Mouse (Mus musculus) limb, embryonic 12.5 days (tissue): ENCODE results near the gene Zdhhc21. TPM values are rescaled to one million over a fixed set of nuclear protein-coding genes. Genes with fewer than 3 reads are reported as not detected.
A peak's percentile ranks its signal among the peaks of the same experiment; 100 is the strongest.

Experiments used
- ATAC-seq: fragments of 200-750 bp; cut with Nextera tagmentation; 2 replicates; pipeline ENCODE4 v1.8.0; 2017; ENCODE audit warnings: low read depth, moderate TSS enrichment; ENCODE audit not compliant: insufficient number of reproducible peaks, insufficient read depth, low FRiP score, low TSS enrichment
- H3K27ac ChIP-seq: fragments of 300-500 bp; sonication (generic); 2 replicates; pipeline ENCODE4 v1.5.1; 2016; ENCODE audit warnings: mild to moderate bottlenecking, moderate library complexity
- H3K27me3 ChIP-seq: fragments of 300-500 bp; sonication (generic); 2 replicates; pipeline ENCODE4 v1.6.1; 2016; ENCODE audit warnings: mild to moderate bottlenecking, moderate library complexity
- H3K36me3 ChIP-seq: fragments of 300-500 bp; sonication (generic); 2 replicates; pipeline ENCODE4 v1.6.1; 2016; ENCODE audit warnings: mild to moderate bottlenecking, moderate library complexity
- H3K4me1 ChIP-seq: fragments of 300-500 bp; sonication (generic); replicated peaks from 2 replicates; pipeline ENCODE4 v1.6.1; 2016
- H3K4me2 ChIP-seq: fragments of 300-500 bp; sonication (generic); 2 replicates; pipeline ENCODE4 v1.6.1; 2016; ENCODE audit warnings: mild to moderate bottlenecking, moderate library complexity
- H3K4me3 ChIP-seq: fragments of 300-500 bp; sonication (generic); replicated peaks from 2 replicates; pipeline ENCODE4 v1.5.1; 2016; ENCODE audit warnings: mild to moderate bottlenecking
- H3K9ac ChIP-seq: fragments of 300-500 bp; sonication (generic); replicated peaks from 2 replicates; pipeline ENCODE4 v1.6.1; 2016; ENCODE audit warnings: mild to moderate bottlenecking, moderate library complexity
- H3K9me3 ChIP-seq: fragments of 300-500 bp; sonication (generic); 2 replicates; pipeline ENCODE4 v1.6.1; 2016; ENCODE audit warnings: mild to moderate bottlenecking, moderate library complexity
- WGBS: fragments of 180-500 bp; shearing (Covaris S2); methylation state at CpG from one replicate; pipeline ENCODE4 v1.1.7; 2016; 5-methylcytosine and 5-hydroxymethylcytosine counted together
- polyA plus RNA-seq: library from polyadenylated mRNA; unstranded; fragments of >200 nt; fragmentation: Nextera tagmentation; extraction: Ambion mirVana; gene quantifications from 2 replicates; pipeline ENCODE4 v1.2.1, GENCODE M21; 2016

The Zdhhc21 gene
- polyA plus RNA-seq, 1 experiment from 2014 or later, result 13.3 TPM

GRCm38 (mm10) chr4:82817833-82818232 is 41.9 kb downstream of the Zdhhc21 start:
- peaks cover 9% of the 10 kb centered on the region; the same call in 1 of the 2 replicates for H3K36me3 ChIP-seq
- H3K9ac ChIP-seq, result no peak overlapping the region
- no peak for ATAC-seq
- no peaks in the 10 kb centered on the region for H3K27me3 ChIP-seq
- WGBS, result 90% methylated on average over 5 of the region's 5 CpGs
- H3K9me3 ChIP-seq, result no peaks in the 10 kb centered on the region
- H3K27ac ChIP-seq, result no peak overlapping the region
- no peak overlapping the region for H3K4me3 ChIP-seq
- H3K4me2 ChIP-seq, result no peak overlapping the region
- no peaks in the 10 kb centered on the region for H3K4me1 ChIP-seq

- no peaks in the 10 kb centered on the region for H3K4me1 ChIP-seq
- no peak overlapping the region for H3K4me3 ChIP-seq
- H3K27ac ChIP-seq, result no peak overlapping the region
- ATAC-seq, result no peak
- no peak overlapping the region for H3K9ac ChIP-seq
- H3K36me3 ChIP-seq, result peaks cover 9% of the 10 kb centered on the region; the same call in 1 of the 2 replicates
- WGBS, result 42% methylated on average over 8 of the region's 8 CpGs
- H3K9me3 ChIP-seq, result no peaks in the 10 kb centered on the region
- no peak overlapping the region for H3K4me2 ChIP-seq
- no peaks in the 10 kb centered on the region for H3K27me3 ChIP-seq
Measured at GRCm38 (mm10) chr4:82816351-82816750, 43.4 kb downstream of the Zdhhc21 start.

- ATAC-seq, result no peak
- Histone ChIP-seq H3K4me1 (no peaks in the 10 kb centered on the region), H3K27me3 (no peaks in the 10 kb centered on the region), H3K9ac (no peak overlapping the region), H3K27ac (no peak overlapping the region), H3K4me3 (no peak overlapping the region), H3K9me3 (no peaks in the 10 kb centered on the region), H3K4me2 (no peak overlapping the region), H3K36me3 (peaks cover 14% of the 10 kb centered on the region; the same call in 1 of the 2 replicates)
- 64% methylated on average over 4 of the region's 4 CpGs for WGBS
Measured at GRCm38 (mm10) chr4:82815296-82815695, 44.5 kb downstream of the Zdhhc21 start.

- Histone ChIP-seq H3K27ac (no peak overlapping the region), H3K9ac (no peak overlapping the region), H3K4me1 (no peaks in the 10 kb centered on the region), H3K27me3 (no peaks in the 10 kb centered on the region), H3K36me3 (peaks cover 12% of the 10 kb centered on the region; the same call in 1 of the 2 replicates), H3K9me3 (no peaks in the 10 kb centered on the region), H3K4me2 (no peak overlapping the region), H3K4me3 (no peak overlapping the region)
- no peak for ATAC-seq
- WGBS, result 79% methylated on average over 6 of the region's 6 CpGs
Measured at GRCm38 (mm10) chr4:82813356-82813755, 46.4 kb downstream of the Zdhhc21 start.

GRCm38 (mm10) chr4:82807811-82808210 is 51.9 kb downstream of the Zdhhc21 start:
- H3K9ac ChIP-seq, result no peak overlapping the region
- no peak for ATAC-seq
- WGBS, result 88% methylated on average over 10 of the region's 10 CpGs

DNA sequence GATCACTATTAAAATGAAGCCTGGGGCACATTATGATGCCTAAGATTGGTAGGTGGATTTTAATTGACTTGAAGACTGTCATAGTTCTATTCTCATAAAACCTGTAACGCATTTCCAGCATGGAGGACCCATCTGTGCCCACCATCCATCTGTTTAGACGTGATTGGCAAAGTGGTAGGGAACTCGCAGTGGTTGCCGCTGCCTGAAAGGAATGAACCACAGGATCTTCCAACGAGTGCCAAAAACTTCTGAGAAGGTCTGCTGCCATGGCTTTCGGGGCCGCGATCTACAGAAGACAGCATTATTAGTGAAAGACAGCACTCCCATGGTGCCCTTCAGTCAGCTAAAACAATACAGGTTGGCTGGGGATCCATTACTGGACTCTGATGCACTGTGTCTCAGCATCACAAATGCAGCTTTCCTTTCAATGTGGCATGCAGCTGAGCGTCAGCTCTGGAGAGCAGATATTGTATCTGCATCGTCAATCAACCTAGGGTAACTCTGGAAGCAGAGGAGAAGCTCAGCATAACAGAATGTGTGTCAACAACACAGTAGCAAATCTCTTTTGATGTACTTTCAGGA is 53.5 kb downstream of the Zdhhc21 start:
- Histone ChIP-seq H3K36me3 (peaks cover 17% of the 10 kb centered on the region; the same call in 1 of the 2 replicates), H3K27me3 (no peaks in the 10 kb centered on the region), H3K4me2 (no peak overlapping the region), H3K4me3 (no peak overlapping the region), H3K9me3 (no peaks in the 10 kb centered on the region), H3K4me1 (no peaks in the 10 kb centered on the region), H3K9ac (no peak overlapping the region), H3K27ac (no peak overlapping the region)
- WGBS, result 84% methylated on average over 10 of the region's 10 CpGs
- ATAC-seq, result no peak

More at GRCm38 (mm10) chr4:82807811-82808210, 51.9 kb downstream of the Zdhhc21 start:
- Histone ChIP-seq H3K36me3 (peaks cover 17% of the 10 kb centered on the region; the same call in 1 of the 2 replicates), H3K9me3 (no peaks in the 10 kb centered on the region), H3K4me3 (no peak overlapping the region), H3K4me1 (no peaks in the 10 kb centered on the region), H3K27ac (no peak overlapping the region), H3K27me3 (no peaks in the 10 kb centered on the region), H3K4me2 (no peak overlapping the region)

DNA sequence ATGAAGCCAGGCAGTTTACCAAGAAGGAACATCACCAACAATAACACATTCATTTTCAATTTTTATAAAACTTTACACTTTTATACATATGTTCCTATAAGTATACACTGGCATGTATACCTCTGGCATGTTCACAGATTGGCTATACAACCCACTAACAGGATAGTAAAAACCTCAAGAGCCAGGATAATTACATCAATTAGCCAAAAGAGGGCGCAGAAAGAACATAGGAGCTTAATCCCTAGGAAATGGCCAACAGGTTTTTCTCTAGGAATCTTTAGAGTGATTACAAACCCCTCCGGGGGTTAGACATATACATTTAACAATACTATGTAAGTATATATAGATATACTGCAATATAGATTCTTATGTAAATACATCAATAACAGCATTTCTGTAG is 55.7 kb downstream of the Zdhhc21 start:
- Histone ChIP-seq H3K27ac (no peak overlapping the region), H3K4me3 (no peak overlapping the region), H3K9ac (no peak overlapping the region), H3K27me3 (no peaks in the 10 kb centered on the region), H3K36me3 (0 out of 2 replicates have a peak, but pooled peaks cover 10% of the 10 kb centered on the region), H3K4me1 (no peaks in the 10 kb centered on the region), H3K4me2 (no peak overlapping the region), H3K9me3 (no peaks in the 10 kb centered on the region)
- ATAC-seq, result no peak
- 38% methylated on average over 2 of the region's 2 CpGs for WGBS

- Histone ChIP-seq H3K4me3 (no peak overlapping the region), H3K36me3 (no peaks in the 10 kb centered on the region), H3K27me3 (no peaks in the 10 kb centered on the region), H3K4me1 (no peaks in the 10 kb centered on the region), H3K27ac (no peak overlapping the region), H3K4me2 (no peak overlapping the region), H3K9me3 (no peaks in the 10 kb centered on the region), H3K9ac (no peak overlapping the region)
- 87% methylated on average over 6 of the region's 6 CpGs for WGBS
- ATAC-seq, result no peak
Measured at GRCm38 (mm10) chr4:82793608-82794007, 66.2 kb downstream of the Zdhhc21 start.

- Histone ChIP-seq H3K36me3 (no peaks in the 10 kb centered on the region), H3K4me1 (no peaks in the 10 kb centered on the region), H3K9me3 (no peaks in the 10 kb centered on the region), H3K9ac (no peak overlapping the region), H3K4me3 (no peak overlapping the region), H3K27me3 (no peaks in the 10 kb centered on the region), H3K27ac (no peak overlapping the region), H3K4me2 (no peak overlapping the region)
- ATAC-seq, result no peak
- 86% methylated on average over 5 of the region's 5 CpGs for WGBS
Measured at GRCm38 (mm10) chr4:82792906-82793580, 66.7 kb downstream of the Zdhhc21 start.

- H3K4me2 ChIP-seq, result no peak overlapping the region
- 86% methylated on average over 11 of the region's 11 CpGs for WGBS
- H3K4me1 ChIP-seq, result peaks cover 34% of the 10 kb centered on the region
- no peak overlapping the region for H3K4me3 ChIP-seq
- H3K27ac ChIP-seq, result no peak overlapping the region
- H3K27me3 ChIP-seq, result no peaks in the 10 kb centered on the region
- no peak overlapping the region for H3K9ac ChIP-seq
- H3K9me3 ChIP-seq, result no peaks in the 10 kb centered on the region
- H3K36me3 ChIP-seq, result no peaks in the 10 kb centered on the region
- ATAC-seq, result no peak
Measured at GRCm38 (mm10) chr4:82765513-82766216, 94.1 kb downstream of the Zdhhc21 start.

GRCm38 (mm10) chr4:82763586-82763985 is 96.2 kb downstream of the Zdhhc21 start:
- Histone ChIP-seq H3K9me3 (no peaks in the 10 kb centered on the region), H3K4me3 (no peak overlapping the region), H3K27me3 (no peaks in the 10 kb centered on the region), H3K27ac (peak overlapping the region; percentile 36; the same call in 1 of the 2 replicates), H3K36me3 (no peaks in the 10 kb centered on the region), H3K9ac (no peak overlapping the region), H3K4me2 (no peak overlapping the region), H3K4me1 (peaks cover 29% of the 10 kb centered on the region)
- no peak for ATAC-seq
- WGBS, result 46% methylated on average over 5 of the region's 5 CpGs
